Mouse (Mus musculus): ENCODE results near the gene Sept10.

Sept10 gene

DNA sequence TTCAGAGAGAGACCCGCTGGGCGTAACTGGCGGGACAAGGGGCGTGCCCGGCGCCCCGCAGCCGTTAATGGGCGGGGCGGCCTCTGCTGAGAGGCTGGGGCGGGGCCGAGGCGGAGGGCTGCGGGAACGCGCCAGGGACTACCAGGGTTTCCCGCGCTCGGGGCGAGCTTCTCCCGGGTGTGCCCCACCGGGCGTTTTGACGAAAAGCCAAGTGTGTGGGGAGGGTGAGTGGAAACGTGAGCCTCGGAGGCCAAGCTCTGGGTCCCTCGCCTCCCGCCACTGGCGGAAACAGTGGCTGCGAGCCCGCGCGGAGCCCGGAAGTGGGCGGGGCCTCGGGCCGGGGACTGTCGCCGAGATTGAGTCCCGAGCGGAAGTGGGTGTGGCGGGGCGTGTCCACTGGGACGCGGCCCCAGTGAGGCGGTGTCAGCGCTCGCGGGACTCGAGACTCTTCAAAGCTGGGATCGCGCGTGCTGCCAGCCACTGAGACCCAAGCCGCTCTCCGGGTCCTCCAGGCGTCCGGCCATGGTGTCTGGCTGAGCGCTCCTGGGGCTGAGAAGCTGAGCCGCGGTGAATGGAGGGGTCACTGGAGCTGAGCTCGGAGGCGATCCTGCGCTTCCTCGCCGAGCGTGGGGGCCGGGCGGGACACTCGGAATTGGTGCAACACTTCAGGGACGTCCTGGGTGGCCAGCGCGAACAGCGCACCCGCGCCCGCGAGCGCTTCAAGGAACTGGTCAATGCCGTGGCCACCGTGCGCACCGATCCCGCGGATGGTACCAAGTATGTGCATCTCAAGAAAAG lies at the start of gene Sept10, which contains the start of gene Sowahc:
Sept10 (minus strand) TSS at position 375 of the 798 bp plus-strand sequence.
Sowahc (plus strand) TSS at position 481 of the 798 bp plus-strand sequence.
- DNase-seq (ENCODE audit: low spot score) = peak; percentile 98

DNA sequence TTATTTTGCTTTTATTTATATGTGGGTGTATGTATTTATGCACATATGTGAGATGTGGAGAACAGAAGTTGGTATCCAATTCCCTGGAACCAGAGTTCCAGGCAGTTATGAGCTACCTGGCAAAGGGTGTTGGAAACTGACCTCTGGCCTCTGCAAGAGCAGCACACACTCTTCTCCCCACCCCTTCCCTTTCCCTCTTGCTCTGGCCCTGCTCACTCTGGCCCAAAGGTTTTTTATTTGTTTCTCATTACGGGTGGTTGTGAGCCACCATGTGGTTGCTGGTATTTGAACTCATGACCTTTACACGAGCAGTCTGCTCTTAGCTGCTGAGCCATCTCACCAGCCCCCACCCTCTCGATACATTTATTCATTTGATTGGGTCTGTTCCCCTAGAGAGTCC lies 47.1 kb upstream of the Sept10 start:
- DNase-seq (ENCODE audit: low spot score) = no peak

DNA sequence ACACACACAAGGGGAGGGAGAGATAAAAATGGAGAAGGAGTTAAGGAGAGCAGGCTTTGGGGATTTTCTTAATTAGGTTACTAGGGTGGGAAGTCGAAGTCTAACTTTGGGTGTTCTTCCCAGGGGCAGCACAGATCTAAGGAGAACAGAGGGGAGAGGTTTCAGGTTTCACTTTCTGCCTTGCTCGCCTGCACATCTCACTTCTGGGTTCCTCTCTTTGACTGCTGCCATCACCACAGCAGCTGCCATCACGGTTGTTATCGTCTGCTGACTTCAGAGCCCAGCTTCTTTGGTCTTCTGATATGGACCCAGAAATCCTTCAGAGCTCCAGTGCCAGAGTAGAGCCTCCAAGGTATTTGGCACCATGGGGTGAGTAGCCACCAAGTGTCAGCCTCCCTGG lies 46.5 kb upstream of the Sept10 start:
- DNase-seq (ENCODE audit: low spot score) = no peak

DNA sequence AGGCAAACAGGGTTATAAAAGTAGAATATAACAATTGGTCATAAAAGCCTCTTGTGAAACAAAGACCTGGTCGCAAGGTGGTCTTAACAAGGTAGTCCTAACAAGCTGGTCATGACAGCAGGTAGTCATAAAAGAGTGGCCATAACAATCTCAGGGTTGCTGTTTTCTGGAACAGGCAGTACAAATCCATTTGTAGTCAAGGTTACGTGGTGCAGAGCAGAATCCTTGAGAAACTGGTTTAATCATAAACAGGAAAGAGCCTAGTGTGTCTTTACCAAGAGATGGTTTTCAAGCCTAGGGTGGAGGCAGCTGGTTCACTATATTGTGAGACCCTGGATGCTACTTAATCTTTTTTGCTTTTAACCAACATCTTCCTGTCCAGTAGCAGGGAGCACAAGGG lies 45.6 kb upstream of the Sept10 start:
- DNase-seq (ENCODE audit: low spot score) = no peak

DNA sequence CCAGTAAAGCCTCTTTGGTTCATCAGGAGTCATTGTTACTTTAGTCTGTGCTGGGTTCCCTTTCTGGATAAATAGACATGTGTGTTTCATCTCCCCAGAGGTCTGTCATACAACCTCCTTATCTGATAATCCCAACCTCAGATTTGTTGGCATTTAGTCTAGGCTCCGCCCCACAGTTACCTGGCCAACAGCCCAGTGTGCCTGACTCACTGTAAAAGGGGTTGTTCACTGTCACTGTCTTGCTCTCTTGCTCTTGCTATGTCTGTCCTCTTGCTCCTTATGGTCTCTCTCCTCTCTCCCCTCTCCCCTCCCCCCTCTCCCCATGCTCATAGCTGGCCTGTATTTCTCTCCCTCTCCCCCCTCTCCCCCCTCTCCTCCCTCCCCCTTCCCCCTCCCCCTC lies 44.5 kb upstream of the Sept10 start:
- peak; percentile 82 for DNase-seq (ENCODE audit: low spot score)

DNA sequence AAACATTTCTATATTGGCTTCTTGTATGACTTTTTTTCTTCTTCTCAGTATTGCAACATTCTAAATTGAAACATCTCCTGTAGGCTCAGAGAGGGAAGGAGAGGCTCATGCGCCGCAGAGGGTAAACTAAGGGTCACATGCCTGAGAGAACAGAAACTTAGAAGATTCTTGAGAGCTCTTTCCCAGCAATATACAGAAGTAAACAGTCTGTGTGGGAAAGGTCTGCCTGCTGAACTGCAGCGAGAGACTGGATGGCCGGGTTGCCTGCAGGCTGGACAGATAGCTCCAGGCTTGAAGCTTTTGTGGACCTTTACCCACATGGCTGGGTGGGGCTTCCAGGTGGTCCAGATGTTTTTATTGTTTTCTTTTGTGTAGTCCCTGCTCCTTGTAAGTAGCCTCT lies 44.0 kb upstream of the Sept10 start:
- no peak for DNase-seq (ENCODE audit: low spot score)

DNA sequence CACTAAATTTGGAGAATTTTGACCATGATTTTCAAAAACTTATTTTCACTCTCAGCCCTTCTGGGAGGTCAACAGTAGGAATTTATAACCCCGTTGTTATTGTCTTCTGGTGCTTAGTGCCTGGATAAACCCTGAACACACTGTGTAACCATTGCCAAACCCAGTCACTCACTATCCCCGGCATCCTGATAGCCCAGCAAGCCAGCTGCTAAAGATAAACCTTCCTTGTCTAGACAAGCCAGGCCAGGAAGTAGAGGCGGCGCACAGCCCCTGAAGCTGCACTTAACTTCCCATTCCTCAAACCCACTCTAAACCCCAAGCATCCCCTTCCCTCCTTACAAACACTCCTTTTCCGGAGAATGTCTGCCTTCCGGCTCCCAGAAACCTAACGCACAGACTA lies 43.4 kb upstream of the Sept10 start:
- no peak for DNase-seq (ENCODE audit: low spot score)

DNA sequence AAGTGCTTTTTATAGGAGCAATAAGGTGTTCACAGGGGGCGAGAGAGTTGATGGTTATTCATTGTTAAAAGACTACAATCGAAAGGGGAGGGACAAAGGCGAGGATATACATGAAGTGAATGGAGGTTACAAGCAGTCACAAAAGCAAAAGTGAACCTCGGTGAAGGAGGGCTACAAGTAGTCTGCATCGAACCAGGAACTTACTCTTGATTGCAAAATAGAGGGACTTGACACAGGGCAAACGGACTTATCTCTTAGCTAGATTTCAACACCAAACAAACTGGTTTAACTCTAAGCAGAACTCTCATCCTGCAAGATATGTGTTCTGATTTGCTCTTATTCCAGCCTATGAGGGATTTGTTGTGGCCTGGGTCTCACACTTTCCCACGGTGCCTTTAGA lies 41.3 kb upstream of the Sept10 start:
- no peak for DNase-seq (ENCODE audit: low spot score)

DNA sequence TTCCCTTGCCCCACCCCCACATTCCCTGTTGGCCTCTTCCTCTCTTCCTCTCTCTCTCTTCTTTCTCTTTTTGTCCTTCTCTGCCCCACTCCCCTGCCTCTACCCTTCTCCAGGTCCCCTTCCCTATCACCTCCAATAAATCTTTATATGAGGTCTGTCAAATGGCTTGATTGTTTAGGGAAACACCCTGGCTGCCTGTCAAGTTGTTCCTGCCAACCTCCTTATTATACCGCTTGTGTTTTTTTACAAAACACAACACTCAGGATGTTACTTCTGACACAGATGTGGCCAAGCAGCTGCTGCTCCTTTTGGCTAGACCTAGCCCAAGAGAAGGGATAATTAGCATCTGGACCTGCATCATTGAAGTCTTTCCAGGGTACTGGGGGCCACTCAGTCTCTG lies 40.4 kb upstream of the Sept10 start:
- DNase-seq (ENCODE audit: low spot score) = no peak

DNA sequence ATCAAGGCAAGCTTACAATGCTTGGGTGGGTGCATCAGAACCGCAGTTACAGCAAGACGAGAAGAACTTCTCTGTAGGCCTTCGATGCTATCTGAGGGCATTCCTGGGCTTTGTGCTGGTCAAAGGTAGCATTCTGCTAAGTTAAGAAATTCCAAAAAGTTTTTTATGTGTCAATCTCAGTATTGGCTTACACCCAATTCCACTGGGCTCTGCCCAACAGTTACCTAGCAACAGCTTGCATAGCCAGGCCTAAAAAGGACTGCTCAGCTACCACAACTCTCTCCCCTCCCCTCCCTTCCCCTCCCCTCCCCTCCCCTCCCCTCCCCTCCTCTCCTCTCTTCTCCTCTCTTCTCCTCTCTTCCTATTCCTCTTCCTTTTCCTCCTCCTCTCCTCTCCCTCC lies 40.0 kb upstream of the Sept10 start:
- no peak for DNase-seq (ENCODE audit: low spot score)

DNA sequence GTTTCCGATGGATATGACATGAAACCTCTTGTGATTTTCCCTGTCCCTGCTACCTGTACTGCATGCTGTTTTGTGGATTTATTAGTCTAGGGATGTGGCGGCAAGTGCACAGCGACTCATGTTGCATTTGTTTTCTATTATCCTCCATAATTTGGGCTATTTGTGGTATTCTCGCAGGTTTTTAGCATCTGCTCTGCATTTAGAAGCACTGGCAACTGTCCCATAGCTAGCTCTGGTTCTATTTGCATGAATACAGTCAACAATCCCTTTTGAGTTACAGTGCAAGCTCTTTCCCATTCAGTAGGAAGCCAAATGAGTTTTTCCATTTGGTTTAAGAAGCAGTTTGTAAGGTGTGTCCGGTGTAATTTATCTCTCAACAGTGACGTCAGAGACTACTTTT lies 37.9 kb upstream of the Sept10 start:
- DNase-seq (ENCODE audit: low spot score) = no peak

DNA sequence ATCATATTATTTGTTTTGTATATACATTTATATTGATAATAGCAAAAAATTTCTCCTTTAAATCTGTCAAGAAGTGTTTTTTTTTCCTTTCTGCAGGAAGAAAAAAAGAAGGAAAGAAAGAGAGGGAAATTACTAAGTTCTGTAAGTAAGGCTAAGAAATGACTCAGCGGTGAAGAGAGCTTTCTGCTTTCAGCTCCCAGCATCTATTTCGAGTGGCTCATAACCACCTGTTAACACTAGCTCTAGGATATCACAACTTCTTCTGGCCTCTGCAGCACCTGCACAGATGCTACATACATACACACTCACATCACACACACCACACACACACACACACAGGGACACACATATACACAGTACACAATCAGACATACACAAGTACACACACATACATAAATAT lies 34.9 kb upstream of the Sept10 start:
- DNase-seq (ENCODE audit: low spot score) = no peak

DNA sequence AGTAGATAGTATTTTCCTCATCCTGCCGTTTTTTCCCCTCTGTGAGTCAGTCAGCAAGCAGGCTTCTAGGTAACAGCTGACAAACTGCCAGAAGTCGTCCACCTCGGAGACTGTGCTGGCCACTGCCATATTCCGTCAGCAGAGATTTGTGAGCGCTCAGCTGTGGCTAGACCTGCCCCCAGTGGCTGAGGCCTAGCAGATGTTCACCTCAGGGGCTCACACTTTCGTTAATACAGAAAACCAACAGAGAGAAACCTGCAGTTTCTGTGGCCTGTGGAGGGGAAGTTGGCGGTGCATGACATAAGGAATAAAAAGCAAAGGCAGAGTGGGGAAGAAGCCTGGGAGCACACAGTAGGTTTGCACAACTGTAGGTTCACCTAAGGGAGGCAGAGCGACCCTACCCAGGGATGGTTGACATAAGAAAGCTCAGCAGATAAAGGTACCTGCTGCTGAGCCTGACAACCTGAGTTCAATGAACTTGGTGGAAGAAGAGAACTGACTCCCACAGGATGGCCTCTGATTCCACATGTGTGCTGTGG lies 32.0 kb upstream of the Sept10 start:
- no peak for DNase-seq (ENCODE audit: low spot score)

DNA sequence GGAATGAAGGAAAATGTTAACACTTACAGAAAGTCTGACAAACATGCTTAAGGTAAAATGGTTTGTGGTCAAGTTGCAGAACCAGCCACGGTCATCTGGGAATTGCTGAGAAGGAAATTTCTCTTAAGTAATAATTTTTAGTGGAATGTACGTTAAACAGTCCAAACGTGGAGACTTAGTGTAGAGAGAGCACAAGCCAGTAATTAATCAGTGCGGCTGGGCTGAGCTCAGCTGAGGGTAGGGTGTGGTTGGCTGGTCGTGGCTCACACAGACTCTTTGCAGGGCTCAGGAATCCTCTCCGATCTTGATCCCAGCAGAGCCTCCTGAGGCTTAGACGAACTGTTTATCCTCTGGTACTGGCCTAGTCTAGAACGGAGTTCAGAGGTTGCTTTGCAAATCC lies 30.7 kb upstream of the Sept10 start:
- DNase-seq (ENCODE audit: low spot score) = no peak

DNA sequence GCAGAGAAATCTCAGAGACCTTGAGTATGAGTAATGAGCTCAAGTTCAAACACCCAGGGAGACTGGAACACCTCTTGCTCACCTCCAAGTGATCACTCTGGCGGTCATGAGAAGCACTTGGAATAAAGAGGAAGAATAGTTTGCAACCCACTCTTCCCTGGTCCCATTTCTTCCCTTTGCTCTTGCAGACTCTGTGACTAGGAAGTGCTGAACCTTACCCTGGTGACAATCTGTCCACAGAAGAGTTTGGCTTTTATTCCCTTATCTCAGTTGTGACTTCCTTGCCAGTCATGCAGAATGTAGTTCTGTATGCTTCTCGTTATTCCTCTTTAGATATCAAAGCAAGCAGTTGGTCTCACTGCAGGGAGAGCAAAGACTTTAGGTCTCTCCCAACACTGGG lies 30.3 kb upstream of the Sept10 start:
- no peak for DNase-seq (ENCODE audit: low spot score)

DNA sequence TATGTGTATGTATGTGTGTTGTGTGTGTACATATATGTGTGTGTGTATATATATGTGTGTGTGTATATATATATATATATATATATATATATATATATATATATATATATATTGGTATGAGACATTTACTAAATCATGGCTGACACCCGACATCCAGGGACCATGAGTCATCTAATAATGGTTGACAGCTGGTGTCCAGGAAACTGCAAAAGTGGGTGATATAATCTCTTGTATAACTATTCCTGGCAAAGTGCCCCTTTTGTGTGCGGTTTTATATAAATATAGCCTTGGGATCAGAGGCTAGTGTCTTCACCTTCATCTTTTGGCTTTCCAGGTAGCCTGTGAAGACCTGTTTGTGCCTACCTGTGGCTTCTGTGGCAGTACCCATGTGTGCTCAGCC lies 29.0 kb upstream of the Sept10 start:
- no peak for DNase-seq (ENCODE audit: low spot score)

DNA sequence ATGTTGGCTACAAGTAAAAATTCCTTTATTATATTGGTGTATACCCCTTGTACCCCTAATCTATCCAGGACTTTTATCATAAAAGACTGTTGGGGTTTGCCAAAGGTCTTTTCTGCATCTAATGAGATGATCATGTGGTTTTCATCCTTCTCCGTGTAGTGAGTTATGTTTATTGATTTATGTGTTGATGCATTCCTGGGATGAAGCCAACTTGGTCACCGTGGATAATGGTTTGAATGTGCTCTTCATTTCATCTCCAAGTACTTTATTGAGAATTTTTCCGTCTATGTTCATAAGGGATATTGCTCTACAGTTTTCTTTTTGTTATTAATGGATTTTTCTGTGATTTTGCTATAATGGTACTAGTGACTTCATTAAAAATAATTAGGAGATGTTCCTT lies 27.9 kb upstream of the Sept10 start:
- DNase-seq (ENCODE audit: low spot score) = no peak

DNA sequence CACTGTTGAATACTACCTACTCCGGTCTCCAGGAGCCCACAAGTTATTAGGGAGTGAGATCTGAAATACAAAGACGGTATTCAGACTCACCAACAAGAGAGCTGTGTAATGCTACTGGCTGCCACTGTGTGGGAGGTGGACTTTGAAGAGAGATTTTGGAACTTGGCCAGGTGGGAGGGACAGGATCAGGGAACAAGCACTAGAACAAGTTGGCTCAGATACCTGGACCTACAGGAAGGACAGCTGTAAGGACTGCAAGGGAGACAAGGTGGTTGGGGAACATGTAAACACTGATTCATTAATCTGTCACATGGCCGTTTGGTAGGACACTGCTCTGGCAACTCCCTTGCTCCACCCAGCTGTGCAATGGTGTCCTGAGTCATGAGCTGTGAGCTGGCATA lies 19.5 kb upstream of the Sept10 start:
- peak; percentile 90 for DNase-seq (ENCODE audit: low spot score)

DNA sequence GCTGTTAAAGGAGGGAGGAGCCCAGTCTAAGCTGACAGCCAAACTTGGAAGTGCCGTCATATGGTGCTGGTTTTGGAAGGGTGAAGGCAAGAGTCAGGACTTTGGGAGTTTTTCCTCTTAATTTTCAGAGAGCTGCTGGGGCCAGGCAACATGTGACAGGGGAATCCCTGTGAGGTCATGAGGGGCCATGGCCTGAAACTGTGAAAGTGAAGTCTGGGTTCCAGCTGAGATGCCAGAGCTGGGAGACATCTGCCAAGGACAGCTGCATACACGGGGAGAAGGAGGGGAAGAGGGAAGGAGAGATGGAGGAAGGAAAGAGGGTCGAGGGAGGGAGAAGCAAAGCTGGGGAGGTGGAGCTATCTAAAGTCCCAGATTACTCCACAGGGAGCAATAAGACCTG lies 16.1 kb upstream of the Sept10 start:
- DNase-seq (ENCODE audit: low spot score) = no peak

DNA sequence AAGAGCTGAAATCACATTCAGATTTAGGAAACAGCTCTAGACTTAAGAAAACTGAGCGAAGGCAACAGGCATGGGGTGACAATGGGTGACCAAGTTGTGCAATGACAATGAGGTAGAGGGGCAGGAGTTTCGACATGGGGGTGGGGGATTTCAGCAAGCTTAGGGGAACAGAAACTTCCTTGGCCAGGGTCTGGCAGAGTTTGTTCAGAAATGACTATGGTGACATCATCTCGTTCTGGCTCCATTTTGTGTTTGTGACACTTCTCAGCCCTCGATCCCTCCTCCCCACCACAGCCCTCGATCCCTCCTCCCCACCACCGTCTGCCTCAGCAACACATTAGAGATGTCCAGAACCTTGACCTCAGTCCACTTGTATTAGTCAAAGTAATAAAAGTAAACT lies 14.8 kb upstream of the Sept10 start:
- DNase-seq (ENCODE audit: low spot score) = no peak

DNA sequence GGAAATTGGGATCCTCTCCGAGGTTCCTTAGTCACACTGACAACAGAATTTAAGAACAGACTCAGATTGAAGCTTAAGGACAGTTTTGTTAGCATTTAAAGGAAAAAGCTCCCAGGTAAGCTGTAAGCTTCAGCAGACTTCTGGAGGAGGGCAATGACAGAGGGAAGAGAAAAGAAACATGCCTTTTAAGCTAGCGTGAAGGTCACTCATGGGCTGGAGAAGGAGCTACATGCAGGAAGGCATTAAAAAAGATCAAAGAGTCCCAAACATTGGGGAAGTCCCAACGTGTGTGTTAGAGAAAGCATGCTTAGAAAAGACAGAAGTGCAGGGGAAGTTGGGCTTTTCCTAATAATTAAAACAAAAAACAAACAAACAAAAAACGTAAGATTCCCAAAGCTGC lies 14.2 kb upstream of the Sept10 start:
- no peak for DNase-seq (ENCODE audit: low spot score)

DNA sequence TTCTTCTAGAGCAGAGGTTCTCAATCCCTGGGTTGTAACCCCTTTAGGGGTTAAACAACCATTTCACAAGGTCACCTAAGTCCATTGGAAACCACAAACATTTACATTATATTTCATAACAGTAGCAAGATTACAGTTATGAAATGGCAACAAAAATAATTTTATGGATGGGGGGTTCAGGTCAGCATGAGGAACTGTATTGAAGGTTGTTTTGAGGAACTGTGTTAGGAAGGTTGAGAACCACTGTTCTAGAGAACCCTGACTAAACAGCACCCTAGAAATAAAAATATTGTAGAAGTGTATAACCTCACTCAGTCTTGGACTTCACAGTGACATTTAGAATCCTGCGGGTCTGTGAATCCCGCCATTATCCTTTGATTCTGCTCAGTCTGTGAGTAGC lies 13.6 kb upstream of the Sept10 start:
- DNase-seq (ENCODE audit: low spot score) = no peak

DNA sequence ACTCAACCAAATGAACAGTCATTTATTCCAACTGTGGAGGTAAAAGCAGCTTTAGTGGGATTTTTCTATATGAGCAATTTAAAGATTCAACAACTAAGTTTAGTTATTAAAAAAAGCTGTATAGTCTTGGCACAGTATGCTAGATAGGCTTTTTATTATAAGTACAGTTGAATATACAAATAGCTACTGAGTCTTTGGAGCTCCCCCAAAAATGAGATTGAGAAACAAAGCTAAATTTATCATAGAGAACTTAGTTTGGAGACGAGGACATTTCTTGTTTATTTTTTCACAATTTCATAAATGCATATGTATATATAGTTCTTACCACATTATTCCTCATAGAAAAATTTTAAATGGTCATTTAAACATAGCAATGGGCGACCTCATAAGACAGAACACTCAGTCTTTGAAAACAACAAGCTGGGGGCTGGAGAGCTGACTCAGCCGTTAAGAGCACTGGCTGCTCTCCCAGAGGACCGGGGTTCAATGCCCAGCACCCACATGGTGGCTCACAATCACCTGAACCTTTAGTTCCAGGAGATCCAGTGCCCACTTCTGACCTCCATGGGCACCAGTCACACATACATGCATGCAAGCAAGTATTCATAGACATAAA lies 7.7 kb upstream of the Sept10 start:
- DNase-seq (ENCODE audit: low spot score) = no peak

DNA sequence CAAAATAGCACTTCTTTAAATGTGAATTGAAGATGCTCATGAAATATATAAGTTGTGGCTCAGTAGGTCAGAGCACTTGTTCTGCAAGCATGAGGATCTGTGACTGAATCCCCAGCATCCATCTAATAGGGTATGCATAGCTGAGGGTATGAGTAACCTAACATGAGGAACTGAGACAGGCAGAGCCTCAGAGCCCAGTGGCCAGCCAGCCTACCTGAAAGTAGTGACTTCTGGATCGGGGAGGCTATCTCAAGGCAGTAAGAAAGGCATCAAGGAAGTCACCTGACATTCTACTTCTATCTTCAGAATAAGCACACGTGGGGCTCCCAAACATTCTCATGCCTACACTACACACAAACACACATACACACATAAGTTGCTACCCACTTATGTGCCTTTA lies 3.5 kb upstream of the Sept10 start:
- DNase-seq (ENCODE audit: low spot score) = no peak
